Mouse (Mus musculus) stomach, postnatal 0 days (tissue): Measurements from ENCODE around the gene Bmyc.

Source experiments
- CTCF ChIP-seq: IDR thresholded peaks from 2 replicates; pipeline ENCODE4 v1.5.1; 2016; ENCODE audit warnings: antibody characterized with exemption, low read depth, mild to moderate bottlenecking, moderate library complexity
- EP300 ChIP-seq: optimal IDR thresholded peaks from 2 replicates; pipeline ENCODE3; 2016; ENCODE audit warnings: antibody characterized with exemption

DNA sequence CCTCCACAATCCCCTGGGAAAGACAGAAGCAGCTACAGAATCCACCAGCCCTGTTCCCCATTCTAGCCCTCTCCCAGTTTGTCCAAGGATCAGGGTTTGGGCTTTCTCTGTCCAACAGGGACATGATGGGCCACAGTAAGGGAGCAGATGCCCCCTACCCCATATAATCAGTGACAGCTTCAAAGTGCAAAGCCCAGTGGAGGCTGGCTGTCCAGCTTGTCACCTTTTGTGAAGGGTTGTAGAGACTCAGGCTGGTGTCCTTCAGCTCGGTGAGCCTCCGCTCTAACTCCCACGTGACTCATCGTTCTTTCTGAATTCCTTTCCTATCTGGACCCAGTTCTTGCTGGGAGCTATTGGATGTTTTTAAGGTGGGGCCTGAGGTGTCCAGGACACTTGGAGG, 2.8 kb upstream of the Bmyc start:
- TF ChIP-seq CTCF (no peak), EP300 (no peak)
